Mouse (Mus musculus) C2C12 (cell line): ENCODE measurements around the gene Scfd2. TPM values are rescaled to one million over a fixed set of nuclear protein-coding genes. Genes with fewer than 3 reads are reported as not detected.

Experiments used
- H3K27me3 ChIP-seq: one replicate; pipeline ENCODE4 v1.6.1; 2011; ENCODE audit not compliant: control insufficient read depth, insufficient read depth, insufficient read length
- H3K36me3 ChIP-seq: one replicate; pipeline ENCODE4 v1.6.1; 2011; ENCODE audit not compliant: control insufficient read depth, insufficient read depth
- H3K4me3 ChIP-seq: one replicate; pipeline ENCODE4 v1.5.1; 2011; ENCODE audit warnings: mild to moderate bottlenecking, control low read depth; ENCODE audit not compliant: poor library complexity, insufficient read depth, severe bottlenecking
- H3K79me2 ChIP-seq: one replicate; pipeline ENCODE4 v1.6.1; 2011; ENCODE audit not compliant: control insufficient read depth, insufficient read depth
- H3K79me3 ChIP-seq: one replicate; pipeline ENCODE4 v1.6.1; 2011; ENCODE audit warnings: low read depth, control low read depth
- H3ac ChIP-seq: one replicate; pipeline ENCODE3; 2011; ENCODE audit warnings: low read depth; ENCODE audit not compliant: control insufficient read depth, insufficient read length
- CEBPB ChIP-seq: IDR thresholded peaks from one replicate; pipeline ENCODE4 v1.6.1; 2011; ENCODE audit warnings: low read depth, mild to moderate bottlenecking, control low read depth, moderate library complexity
- CTCF ChIP-seq: IDR thresholded peaks from one replicate; pipeline ENCODE4 v1.5.1; 2011; ENCODE audit not compliant: control insufficient read depth, insufficient read depth, insufficient read length
- FOSL1 ChIP-seq: IDR thresholded peaks from one replicate; pipeline ENCODE4 v1.8.0; 2011; ENCODE audit warnings: mild to moderate bottlenecking, low read length; ENCODE audit not compliant: poor library complexity, insufficient read depth, severe bottlenecking
- MAX ChIP-seq: IDR thresholded peaks from one replicate; pipeline ENCODE4 v1.6.1; 2011; ENCODE audit warnings: mild to moderate bottlenecking, control low read depth
- MYOD1 ChIP-seq: IDR thresholded peaks from one replicate; pipeline ENCODE4 v1.6.1; 2011; ENCODE audit warnings: low read depth; ENCODE audit not compliant: control insufficient read depth, insufficient read length
- MYOG ChIP-seq: IDR thresholded peaks from one replicate; pipeline ENCODE4 v1.6.1; 2011; ENCODE audit not compliant: control insufficient read depth, insufficient read length; ENCODE audit errors: extremely low read depth
- USF1 ChIP-seq: IDR thresholded peaks from one replicate; pipeline ENCODE4 v1.6.1; 2011; ENCODE audit warnings: low read depth, mild to moderate bottlenecking, control low read depth, moderate library complexity
- polyA plus RNA-seq: library from polyadenylated mRNA; unstranded; fragments of >200 nt; fragmentation: generic; extraction: Trizol; gene quantifications from one replicate; pipeline ENCODE4 v1.2.1, GENCODE M21; 2012; ENCODE audit warnings: missing spikeins

Gene Scfd2
- polyA plus RNA-seq, 1 experiment: 5.8 TPM

- TF ChIP-seq CTCF (no peak), USF1 (no peak), MAX (no peak), MYOG (no peak), CEBPB (no peak), FOSL1 (no peak), MYOD1 (no peak)
- Histone ChIP-seq H3ac (no peak overlapping the region), H3K36me3 (no peaks in the 10 kb centered on the region), H3K79me3 (no peaks in the 10 kb centered on the region), H3K27me3 (no peaks in the 10 kb centered on the region), H3K4me3 (no peak overlapping the region), H3K79me2 (no peaks in the 10 kb centered on the region)
Observed at GRCm38 (mm10) chr5:74358033-74358432, 173.5 kb downstream of the Scfd2 start.

- Histone ChIP-seq H3K79me2 (no peaks in the 10 kb centered on the region), H3K4me3 (no peak overlapping the region), H3K36me3 (no peaks in the 10 kb centered on the region), H3ac (no peak overlapping the region), H3K79me3 (no peaks in the 10 kb centered on the region), H3K27me3 (no peaks in the 10 kb centered on the region)
- TF ChIP-seq FOSL1: no peak
- no peak for TF ChIP-seq MYOG
- no peak for TF ChIP-seq CTCF
- no peak for TF ChIP-seq USF1
- TF ChIP-seq MAX: no peak
- no peak for TF ChIP-seq MYOD1
- no peak for TF ChIP-seq CEBPB
Observed at GRCm38 (mm10) chr5:74355416-74356177, 176.0 kb downstream of the Scfd2 start.

GRCm38 (mm10) chr5:74350909-74351308, 180.7 kb downstream of the Scfd2 start:
- TF ChIP-seq MAX (no peak), MYOG (no peak), MYOD1 (no peak), USF1 (no peak), CTCF (no peak), CEBPB (no peak), FOSL1 (no peak)
- Histone ChIP-seq H3K27me3 (no peaks in the 10 kb centered on the region), H3K36me3 (no peaks in the 10 kb centered on the region)

GRCm38 (mm10) chr5:74348079-74348870, 183.3 kb downstream of the Scfd2 start:
- H3K4me3 ChIP-seq: no peak overlapping the region
- no peak for TF ChIP-seq CEBPB
- TF ChIP-seq FOSL1: no peak
- H3K36me3 ChIP-seq: no peaks in the 10 kb centered on the region
- H3K79me3 ChIP-seq: no peaks in the 10 kb centered on the region
- no peak overlapping the region for H3ac ChIP-seq
- no peaks in the 10 kb centered on the region for H3K79me2 ChIP-seq
- H3K27me3 ChIP-seq: no peaks in the 10 kb centered on the region

More at GRCm38 (mm10) chr5:74350909-74351308, 180.7 kb downstream of the Scfd2 start:
- H3ac ChIP-seq: no peak overlapping the region
- no peak overlapping the region for H3K4me3 ChIP-seq
- H3K79me2 ChIP-seq: no peaks in the 10 kb centered on the region
- H3K79me3 ChIP-seq: no peaks in the 10 kb centered on the region

DNA sequence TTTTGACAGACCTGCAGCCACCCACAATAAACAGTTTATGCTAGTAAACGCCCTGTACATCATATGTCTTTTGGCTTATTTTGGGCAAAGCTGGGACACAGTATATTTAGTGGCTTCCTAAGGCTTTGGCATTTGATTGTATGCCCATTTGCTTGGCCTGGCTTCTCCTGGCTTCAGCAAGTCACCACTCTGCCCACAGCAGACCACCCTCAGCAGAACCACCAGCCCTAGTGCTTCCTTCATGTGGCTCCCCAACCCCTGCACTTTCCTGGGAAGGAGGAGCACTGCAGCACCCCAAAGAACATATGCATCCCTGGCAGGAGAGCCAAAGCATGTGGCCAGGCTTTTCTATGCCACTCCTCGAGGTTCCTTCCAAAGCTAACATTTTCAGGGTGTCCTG, 188.5 kb downstream of the Scfd2 start:
- Histone ChIP-seq H3ac (no peak overlapping the region), H3K79me2 (no peaks in the 10 kb centered on the region)

GRCm38 (mm10) chr5:74342557-74342956, 189.0 kb downstream of the Scfd2 start:
- no peaks in the 10 kb centered on the region for H3K79me3 ChIP-seq
- no peak for TF ChIP-seq MYOD1
- no peak for TF ChIP-seq CEBPB
- TF ChIP-seq MAX: no peak
- TF ChIP-seq CTCF: no peak
- TF ChIP-seq MYOG: no peak
- no peak for TF ChIP-seq USF1
- TF ChIP-seq FOSL1: no peak

More for the DNA sequence above, 188.5 kb downstream of the Scfd2 start:
- Histone ChIP-seq H3K27me3 (no peaks in the 10 kb centered on the region), H3K79me3 (no peaks in the 10 kb centered on the region), H3K4me3 (no peak overlapping the region), H3K36me3 (no peaks in the 10 kb centered on the region)
- TF ChIP-seq MYOD1 (no peak), CEBPB (no peak), USF1 (no peak), MYOG (no peak), MAX (no peak)

More at GRCm38 (mm10) chr5:74342557-74342956, 189.0 kb downstream of the Scfd2 start:
- Histone ChIP-seq H3K27me3 (no peaks in the 10 kb centered on the region), H3ac (no peak overlapping the region), H3K4me3 (no peak overlapping the region), H3K36me3 (no peaks in the 10 kb centered on the region), H3K79me2 (no peaks in the 10 kb centered on the region)
